Mouse (Mus musculus) testis, adult 2 months (tissue): ENCODE measurements around the gene Tyw1. TPM values are rescaled to one million over a fixed set of nuclear protein-coding genes. Genes with fewer than 3 reads are reported as not detected.

Experiments used
- H3K27ac ChIP-seq: fragments of 200-500 bp; 2 replicates; pipeline ENCODE4 v1.5.1; 2012; ENCODE audit warnings: low read depth, low read length; ENCODE audit not compliant: control insufficient read depth, insufficient read depth
- H3K27me3 ChIP-seq: fragments of 200-500 bp; 2 replicates; pipeline ENCODE4 v1.6.1; 2012; ENCODE audit warnings: mild to moderate bottlenecking, low read length, moderate library complexity; ENCODE audit not compliant: control insufficient read depth, insufficient read depth
- H3K36me3 ChIP-seq: fragments of 200-500 bp; 2 replicates; pipeline ENCODE4 v1.6.1; 2012; ENCODE audit warnings: mild to moderate bottlenecking, low read length; ENCODE audit not compliant: control insufficient read depth, insufficient read depth
- H3K4me1 ChIP-seq: fragments of 200-500 bp; 2 replicates; pipeline ENCODE4 v1.6.1; 2012; ENCODE audit warnings: low read length; ENCODE audit not compliant: control insufficient read depth, insufficient read depth
- H3K4me3 ChIP-seq: fragments of 200-500 bp; 2 replicates; pipeline ENCODE4 v1.5.1; 2012; ENCODE audit warnings: low read depth, mild to moderate bottlenecking, low read length, moderate library complexity, mixed read lengths; ENCODE audit not compliant: control insufficient read depth
- CTCF ChIP-seq: fragments of 200-500 bp; IDR thresholded peaks from 2 replicates; pipeline ENCODE4 v1.5.1; 2012; ENCODE audit warnings: low read depth, mild to moderate bottlenecking, inconsistent platforms, low read length, moderate library complexity; ENCODE audit not compliant: control insufficient read depth, insufficient read depth, insufficient replicate concordance
- POLR2A ChIP-seq: fragments of 200-500 bp; IDR thresholded peaks from 2 replicates; pipeline ENCODE4 v1.6.1; 2012; ENCODE audit warnings: low read depth, mild to moderate bottlenecking, inconsistent platforms, low read length, moderate library complexity; ENCODE audit not compliant: control insufficient read depth
- polyA plus RNA-seq: library from polyadenylated mRNA; depleted of rRNA; stranded (reverse); fragments of >200 nt; gene quantifications from 2 replicates; pipeline ENCODE4 v1.2.3, GENCODE M21; 2012

Tyw1 gene
- polyA plus RNA-seq, 1 experiment, result 8.0 TPM

GRCm38 (mm10) chr5:130355223-130355622 is 99.8 kb downstream of the Tyw1 start:
- Histone ChIP-seq H3K27me3 (no peaks in the 10 kb centered on the region), H3K4me1 (no peaks in the 10 kb centered on the region), H3K36me3 (no peaks in the 10 kb centered on the region), H3K4me3 (no peak overlapping the region), H3K27ac (no peak overlapping the region)
- TF ChIP-seq POLR2A, result no peak
- no peak for TF ChIP-seq CTCF

DNA sequence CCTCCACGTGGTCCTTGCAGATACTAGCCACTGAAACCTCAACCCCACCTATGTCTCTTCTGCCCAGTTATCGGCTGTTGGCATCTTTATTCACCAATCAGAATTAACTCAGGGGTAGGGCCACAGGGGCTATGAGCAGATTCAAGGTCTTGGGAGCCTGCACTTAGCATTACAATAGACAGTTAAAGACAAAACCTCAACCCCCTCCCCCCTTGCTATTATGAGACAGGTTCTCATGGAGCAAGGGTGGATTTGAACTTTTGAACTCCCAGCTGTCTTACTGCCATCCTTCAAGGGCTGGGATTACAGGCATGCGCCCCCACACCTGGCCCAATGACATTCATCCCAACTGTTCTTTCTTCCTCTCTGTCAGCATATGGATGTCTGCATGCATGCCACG is 107.7 kb downstream of the Tyw1 start:
- H3K4me1 ChIP-seq, result no peaks in the 10 kb centered on the region
- H3K36me3 ChIP-seq, result no peaks in the 10 kb centered on the region
- H3K27me3 ChIP-seq, result no peaks in the 10 kb centered on the region
- H3K27ac ChIP-seq, result no peak overlapping the region
- H3K4me3 ChIP-seq, result no peak overlapping the region
- no peak for TF ChIP-seq CTCF
- no peak for TF ChIP-seq POLR2A

DNA sequence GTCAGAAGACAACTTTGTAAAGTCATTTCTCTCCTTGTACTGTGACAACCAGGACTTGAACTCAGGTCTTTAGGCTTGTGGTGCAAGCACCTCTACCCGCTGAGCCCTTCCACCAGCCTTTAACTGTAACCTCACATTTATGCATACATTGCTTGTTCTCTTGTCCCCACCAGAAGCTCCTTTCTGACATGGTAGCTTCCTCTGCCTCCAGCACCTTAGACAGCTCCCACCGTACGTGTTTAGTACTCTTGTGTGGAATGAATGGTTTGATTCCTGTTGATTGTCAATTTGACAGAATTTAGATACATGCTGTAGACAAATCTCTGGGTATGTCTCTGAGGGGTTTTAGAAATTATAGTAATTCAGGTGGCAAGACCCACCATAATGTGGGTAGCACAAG is 108.4 kb downstream of the Tyw1 start:
- no peaks in the 10 kb centered on the region for H3K27me3 ChIP-seq
- H3K36me3 ChIP-seq, result no peaks in the 10 kb centered on the region

GRCm38 (mm10) chr5:130368236-130368635 is 112.8 kb downstream of the Tyw1 start:
- H3K27me3 ChIP-seq, result no peaks in the 10 kb centered on the region
- no peak overlapping the region for H3K27ac ChIP-seq
- TF ChIP-seq POLR2A, result no peak
- no peak for TF ChIP-seq CTCF
- H3K36me3 ChIP-seq, result no peaks in the 10 kb centered on the region
- H3K4me1 ChIP-seq, result peaks cover 3% of the 10 kb centered on the region; the same call in 1 of the 2 replicates
- no peak overlapping the region for H3K4me3 ChIP-seq

More for the DNA sequence above, 108.4 kb downstream of the Tyw1 start:
- H3K4me1 ChIP-seq, result no peaks in the 10 kb centered on the region
- no peak overlapping the region for H3K27ac ChIP-seq
- no peak for TF ChIP-seq POLR2A
- TF ChIP-seq CTCF, result no peak
- H3K4me3 ChIP-seq, result no peak overlapping the region

- no peak for TF ChIP-seq CTCF
- no peak for TF ChIP-seq POLR2A
- Histone ChIP-seq H3K27me3 (no peaks in the 10 kb centered on the region), H3K4me1 (peaks cover 3% of the 10 kb centered on the region; the same call in 1 of the 2 replicates), H3K36me3 (no peaks in the 10 kb centered on the region), H3K27ac (no peak within 1 kb of the TSS), H3K4me3 (no peak within 1 kb of the TSS)
These were observed 113.8 kb downstream of the Tyw1 start, which contains the start of gene Caln1 for GRCm38 (mm10) chr5:130369237-130369636. Gene Caln1 (plus strand): TSS chr5:130369455.

- H3K36me3 ChIP-seq, result no peaks in the 10 kb centered on the region
These were observed 120.0 kb downstream of the Tyw1 start for GRCm38 (mm10) chr5:130375411-130375810.

GRCm38 (mm10) chr5:130384222-130384912 is 128.9 kb downstream of the Tyw1 start, which contains the start of gene A330070K13Rik:
Gene A330070K13Rik (minus strand): TSS chr5:130384631.
- TF ChIP-seq POLR2A (no peak), CTCF (no peak)
- no peaks in the 10 kb centered on the region for H3K36me3 ChIP-seq
- no peak within 1 kb of the TSS for H3K27ac ChIP-seq
- no peaks in the 10 kb centered on the region for H3K27me3 ChIP-seq
- no peaks in the 10 kb centered on the region for H3K4me1 ChIP-seq
- H3K4me3 ChIP-seq, result no peak within 1 kb of the TSS

More at GRCm38 (mm10) chr5:130375411-130375810, 120.0 kb downstream of the Tyw1 start:
- no peak overlapping the region for H3K4me3 ChIP-seq
- H3K27ac ChIP-seq, result no peak overlapping the region
- no peaks in the 10 kb centered on the region for H3K27me3 ChIP-seq
- no peak for TF ChIP-seq POLR2A
- TF ChIP-seq CTCF, result no peak
- no peaks in the 10 kb centered on the region for H3K4me1 ChIP-seq
